Mouse (Mus musculus): ENCODE measurements around the gene Efna5. TPM values are rescaled to one million over a fixed set of nuclear protein-coding genes. Genes with fewer than 3 reads are reported as not detected.

Gene Efna5
- polyA plus RNA-seq, 1 experiment from 2014 or later = 37.0 TPM

DNA sequence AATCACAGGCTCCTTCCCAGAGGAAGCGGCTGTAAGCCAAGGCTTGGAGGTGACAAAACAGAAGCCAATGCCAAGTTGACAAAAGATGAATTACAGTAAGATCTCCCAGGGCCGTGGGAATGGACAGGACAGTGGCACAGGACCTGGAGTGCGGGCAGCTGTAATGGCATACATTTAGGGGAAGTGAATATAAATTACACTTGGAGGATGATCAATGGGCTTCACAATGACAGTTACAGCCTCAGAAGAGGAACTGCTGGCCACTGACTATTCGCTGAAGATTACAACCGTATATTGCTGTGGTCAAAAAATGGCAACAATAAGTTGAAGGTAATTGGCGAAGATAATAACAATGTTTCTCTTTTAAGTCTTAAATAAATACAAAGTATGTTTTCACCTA is 67.7 kb downstream of the Efna5 start:
- no peak for DNase-seq (ENCODE audit: low spot score)
- Histone ChIP-seq H3K36me3 (no peaks in the 10 kb centered on the region), H3K27me3 (ENCODE audit: low read depth, poor library complexity, severe bottlenecking) (no peaks in the 10 kb centered on the region), H3K27ac (no peak overlapping the region), H3K4me1 (peaks cover 25% of the 10 kb centered on the region), H3K9me3 (replicated peaks) (no peaks in the 10 kb centered on the region), H3K4me3 (no peak overlapping the region)
- 87% methylated on average over 6 of the region's 6 CpGs for WGBS

DNA sequence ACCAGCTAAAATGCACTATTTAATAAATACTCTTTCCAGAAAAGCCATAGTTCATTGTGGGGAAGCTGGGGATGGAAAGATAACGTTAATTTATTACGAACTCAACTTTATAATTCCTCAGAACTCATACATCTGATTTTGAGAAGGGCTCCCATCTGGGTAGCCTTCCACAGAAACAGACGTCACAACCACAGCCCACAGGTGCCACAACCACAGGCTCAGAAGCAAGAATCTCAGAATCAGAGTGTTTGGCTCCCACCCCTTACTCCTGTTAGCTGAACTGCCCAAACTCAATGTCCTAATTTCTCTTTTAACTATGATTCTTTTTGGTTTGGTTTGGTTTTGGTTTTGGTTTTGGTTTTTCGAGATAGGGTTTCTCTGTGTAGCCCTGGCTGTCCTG is 73.2 kb downstream of the Efna5 start:
- H3K27ac ChIP-seq = no peak overlapping the region
- no peaks in the 10 kb centered on the region for H3K27me3 ChIP-seq (ENCODE audit: low read depth, poor library complexity, severe bottlenecking)
- H3K4me1 ChIP-seq = no peaks in the 10 kb centered on the region
- no peak overlapping the region for H3K4me3 ChIP-seq
- DNase-seq (ENCODE audit: low spot score) = no peak
- H3K9me3 ChIP-seq (replicated peaks) = no peaks in the 10 kb centered on the region
- H3K36me3 ChIP-seq = no peaks in the 10 kb centered on the region
- 88% methylated on average over 4 of the region's 4 CpGs for WGBS

DNA sequence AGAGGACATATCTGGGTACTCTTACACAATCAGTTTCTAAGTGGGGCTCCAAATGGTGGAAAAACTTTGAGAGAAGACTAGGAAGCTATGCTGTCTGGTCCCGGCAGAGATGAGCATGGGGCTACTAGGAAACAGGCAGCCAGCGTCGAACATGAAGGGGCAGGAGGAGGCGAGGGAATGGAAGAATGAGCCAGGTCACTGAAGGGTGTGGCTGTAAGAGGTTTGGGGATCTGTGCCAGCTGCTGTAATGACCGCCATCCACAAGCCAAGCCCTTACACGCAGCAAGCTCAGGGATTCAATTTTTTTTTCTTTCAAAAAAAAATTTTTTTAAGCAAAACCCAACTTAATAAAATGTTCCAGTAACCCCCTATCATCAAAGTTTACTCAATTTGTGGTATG is 74.5 kb downstream of the Efna5 start:
- Histone ChIP-seq H3K4me3 (no peak overlapping the region), H3K36me3 (no peaks in the 10 kb centered on the region), H3K27me3 (ENCODE audit: low read depth, poor library complexity, severe bottlenecking) (no peaks in the 10 kb centered on the region), H3K4me1 (no peaks in the 10 kb centered on the region), H3K27ac (no peak overlapping the region), H3K9me3 (replicated peaks) (no peaks in the 10 kb centered on the region)
- WGBS = 90% methylated on average over 6 of the region's 6 CpGs
- DNase-seq (ENCODE audit: low spot score) = no peak

DNA sequence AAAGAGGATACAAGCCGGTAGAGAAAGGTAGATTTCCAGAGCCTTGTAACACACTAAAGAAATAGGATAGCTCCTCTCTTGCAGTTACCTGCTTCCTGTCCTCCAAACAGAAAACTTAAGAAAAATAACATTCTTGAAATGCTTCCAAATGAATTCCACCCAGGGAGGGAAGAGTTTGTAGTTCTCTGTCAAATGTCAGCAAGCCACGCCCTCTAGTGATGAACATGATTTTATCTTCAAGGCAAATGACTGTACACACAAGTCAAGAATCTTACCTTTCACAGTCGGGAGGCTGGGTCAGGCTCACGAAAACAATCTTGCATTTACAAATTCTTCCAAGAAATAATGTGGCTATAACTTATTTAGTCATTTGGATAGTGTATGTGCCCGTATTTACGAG is 78.4 kb downstream of the Efna5 start:
- Histone ChIP-seq H3K27ac (no peak overlapping the region), H3K4me3 (no peak overlapping the region), H3K27me3 (ENCODE audit: low read depth, poor library complexity, severe bottlenecking) (no peaks in the 10 kb centered on the region), H3K9me3 (replicated peaks) (no peaks in the 10 kb centered on the region), H3K36me3 (no peaks in the 10 kb centered on the region), H3K4me1 (no peaks in the 10 kb centered on the region)
- no peak for DNase-seq (ENCODE audit: low spot score)
- 85% methylated on average over 6 of the region's 6 CpGs for WGBS

DNA sequence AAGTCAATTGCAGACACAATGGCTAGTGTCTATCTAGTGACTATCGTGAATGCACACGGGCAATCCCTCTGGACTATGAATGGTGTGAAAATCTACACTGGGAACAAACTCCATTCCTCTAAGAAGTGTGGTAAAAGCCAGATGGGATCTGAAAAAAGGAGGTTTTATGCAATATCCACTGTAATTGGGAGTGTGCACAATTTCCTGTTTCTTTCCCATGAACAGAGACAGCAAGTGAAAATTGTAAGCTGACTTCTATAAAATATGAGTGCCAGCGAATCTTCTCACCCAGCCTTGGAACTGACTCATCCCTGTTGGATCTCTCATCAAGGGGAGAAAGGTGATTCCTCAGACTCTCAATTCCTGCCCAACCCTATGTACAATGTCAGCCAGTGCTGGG is 83.8 kb downstream of the Efna5 start:
- H3K36me3 ChIP-seq = no peaks in the 10 kb centered on the region
- H3K27me3 ChIP-seq (ENCODE audit: low read depth, poor library complexity, severe bottlenecking) = no peaks in the 10 kb centered on the region
- 97% methylated on average over 3 of the region's 3 CpGs for WGBS
- no peaks in the 10 kb centered on the region for H3K9me3 ChIP-seq (replicated peaks)
- H3K4me3 ChIP-seq = no peak overlapping the region
- no peak overlapping the region for H3K27ac ChIP-seq
- no peak for DNase-seq (ENCODE audit: low spot score)
- H3K4me1 ChIP-seq = peaks cover 6% of the 10 kb centered on the region; the same call in 1 of the 2 replicates

DNA sequence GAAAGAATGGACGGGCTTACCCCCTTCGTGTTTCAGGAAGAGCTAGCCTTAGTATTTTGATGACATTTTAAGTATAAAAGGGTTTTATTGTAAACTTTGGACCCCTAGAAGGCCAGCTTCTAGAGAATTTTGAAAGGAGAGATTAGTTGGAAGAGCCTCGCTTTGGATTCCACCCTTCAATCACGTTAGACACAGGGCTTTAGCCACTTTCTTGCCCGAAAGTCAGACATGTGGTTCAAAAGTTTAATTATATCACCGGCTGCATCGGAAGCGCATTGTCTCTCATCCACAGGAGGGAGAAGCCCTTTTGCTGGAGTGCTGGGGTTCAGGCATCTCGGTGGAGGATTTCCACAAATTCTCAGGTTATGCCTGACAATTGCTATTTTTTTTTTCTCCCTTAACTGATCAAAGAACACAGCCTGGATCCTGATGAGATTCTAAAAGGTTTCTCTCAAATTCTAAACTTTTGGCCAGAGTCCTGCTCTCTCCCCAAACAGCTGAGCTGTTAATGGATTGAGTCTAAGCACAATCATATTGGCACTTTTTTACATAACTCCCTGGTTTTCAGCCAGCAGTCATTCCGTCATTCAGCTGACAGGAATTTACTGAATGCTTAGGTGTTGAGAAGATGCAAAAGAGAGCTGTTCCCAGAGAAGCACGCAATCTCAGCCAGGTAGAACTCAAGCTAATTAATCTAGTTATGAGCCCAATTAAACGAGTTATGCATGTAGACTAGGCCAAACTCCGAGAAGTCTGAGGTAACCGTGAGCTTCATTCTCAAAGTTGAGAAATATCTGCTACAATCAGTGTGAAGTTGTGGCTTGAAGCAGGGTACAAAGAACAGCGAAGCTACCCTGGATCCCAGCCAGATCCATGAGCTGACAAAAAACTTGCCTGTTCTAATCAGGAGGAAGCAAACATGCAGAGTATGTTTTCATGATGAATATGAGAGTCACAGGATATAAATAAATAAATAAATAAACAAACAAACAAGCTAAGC is 91.5 kb downstream of the Efna5 start:
- WGBS = 56% methylated on average over 15 of the region's 15 CpGs
- H3K4me1 ChIP-seq = peaks cover 53% of the 10 kb centered on the region
- H3K27me3 ChIP-seq (ENCODE audit: low read depth, poor library complexity, severe bottlenecking) = no peaks in the 10 kb centered on the region
- H3K36me3 ChIP-seq = no peaks in the 10 kb centered on the region
- no peak for DNase-seq (ENCODE audit: low spot score)
- H3K9me3 ChIP-seq (replicated peaks) = no peaks in the 10 kb centered on the region
- no peak overlapping the region for H3K27ac ChIP-seq
- no peak overlapping the region for H3K4me3 ChIP-seq

DNA sequence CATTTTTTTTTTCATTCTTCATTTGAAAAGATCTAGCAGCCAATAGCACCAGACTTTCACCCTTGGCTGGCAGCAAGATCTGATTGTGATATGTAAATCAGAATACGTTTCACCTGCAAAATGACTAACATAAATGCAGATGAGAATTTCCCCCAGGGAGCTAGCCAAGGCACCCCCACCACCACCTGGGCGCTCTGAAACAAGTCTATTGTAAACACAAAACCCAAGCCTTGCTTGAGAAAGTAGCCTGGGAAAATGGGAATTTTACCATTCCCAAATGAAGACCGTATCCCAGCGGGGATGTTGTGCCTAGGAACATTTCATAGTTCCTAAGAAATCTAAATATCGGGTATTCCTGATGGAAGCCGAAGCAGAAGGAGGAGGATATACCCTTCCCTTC is 92.3 kb downstream of the Efna5 start:
- H3K4me3 ChIP-seq = no peak overlapping the region
- no peak for DNase-seq (ENCODE audit: low spot score)
- peaks cover 61% of the 10 kb centered on the region for H3K4me1 ChIP-seq
- no peak overlapping the region for H3K27ac ChIP-seq
- H3K9me3 ChIP-seq (replicated peaks) = no peaks in the 10 kb centered on the region
- H3K36me3 ChIP-seq = no peaks in the 10 kb centered on the region
- H3K27me3 ChIP-seq (ENCODE audit: low read depth, poor library complexity, severe bottlenecking) = no peaks in the 10 kb centered on the region
- 53% methylated on average over 6 of the region's 6 CpGs for WGBS

DNA sequence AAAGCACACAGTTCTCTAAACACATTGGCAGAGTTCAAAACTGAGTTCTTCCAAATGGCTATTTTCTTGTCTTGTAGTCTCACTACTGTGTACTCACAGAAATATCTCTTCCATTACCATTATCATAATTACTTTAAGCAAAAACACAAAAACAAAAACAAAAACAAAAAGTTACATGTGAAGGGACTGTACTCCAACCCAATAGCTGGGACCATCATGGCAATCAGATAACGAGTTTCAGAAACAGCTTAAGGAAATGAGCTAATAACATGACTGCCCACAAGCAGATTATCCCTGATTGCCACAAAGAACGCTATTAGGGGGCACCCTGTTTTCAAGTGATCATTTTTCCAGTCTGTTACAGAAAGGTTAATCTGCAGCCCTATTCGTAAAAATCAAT is 93.3 kb downstream of the Efna5 start:
- H3K4me1 ChIP-seq = peaks cover 70% of the 10 kb centered on the region
- 34% methylated on average over 3 of the region's 3 CpGs for WGBS

DNA sequence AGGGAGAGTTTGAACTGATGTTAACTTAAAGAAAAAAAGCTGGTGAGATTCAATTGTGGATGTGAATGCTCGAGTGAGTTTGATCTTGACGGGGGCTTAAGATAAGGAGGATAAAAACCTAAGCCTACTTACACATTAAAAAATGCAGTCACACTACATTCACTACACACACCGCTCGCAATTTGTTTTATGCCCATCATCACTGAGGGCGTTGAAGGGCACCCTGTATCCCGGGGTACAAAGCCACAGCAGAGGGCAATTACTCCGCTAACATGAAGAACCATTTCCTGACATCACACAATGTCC is 94.6 kb downstream of the Efna5 start:
- Histone ChIP-seq H3K27ac (no peak overlapping the region), H3K27me3 (ENCODE audit: low read depth, poor library complexity, severe bottlenecking) (no peaks in the 10 kb centered on the region), H3K4me3 (no peak overlapping the region), H3K9me3 (replicated peaks) (no peaks in the 10 kb centered on the region), H3K4me1 (peaks cover 72% of the 10 kb centered on the region), H3K36me3 (no peaks in the 10 kb centered on the region)
- 64% methylated on average over 7 of the region's 7 CpGs for WGBS
- no peak for DNase-seq (ENCODE audit: low spot score)

More for the DNA sequence above, 93.3 kb downstream of the Efna5 start:
- Histone ChIP-seq H3K36me3 (no peaks in the 10 kb centered on the region), H3K4me3 (no peak overlapping the region), H3K27me3 (ENCODE audit: low read depth, poor library complexity, severe bottlenecking) (no peaks in the 10 kb centered on the region), H3K9me3 (replicated peaks) (no peaks in the 10 kb centered on the region), H3K27ac (no peak overlapping the region)
- no peak for DNase-seq (ENCODE audit: low spot score)

DNA sequence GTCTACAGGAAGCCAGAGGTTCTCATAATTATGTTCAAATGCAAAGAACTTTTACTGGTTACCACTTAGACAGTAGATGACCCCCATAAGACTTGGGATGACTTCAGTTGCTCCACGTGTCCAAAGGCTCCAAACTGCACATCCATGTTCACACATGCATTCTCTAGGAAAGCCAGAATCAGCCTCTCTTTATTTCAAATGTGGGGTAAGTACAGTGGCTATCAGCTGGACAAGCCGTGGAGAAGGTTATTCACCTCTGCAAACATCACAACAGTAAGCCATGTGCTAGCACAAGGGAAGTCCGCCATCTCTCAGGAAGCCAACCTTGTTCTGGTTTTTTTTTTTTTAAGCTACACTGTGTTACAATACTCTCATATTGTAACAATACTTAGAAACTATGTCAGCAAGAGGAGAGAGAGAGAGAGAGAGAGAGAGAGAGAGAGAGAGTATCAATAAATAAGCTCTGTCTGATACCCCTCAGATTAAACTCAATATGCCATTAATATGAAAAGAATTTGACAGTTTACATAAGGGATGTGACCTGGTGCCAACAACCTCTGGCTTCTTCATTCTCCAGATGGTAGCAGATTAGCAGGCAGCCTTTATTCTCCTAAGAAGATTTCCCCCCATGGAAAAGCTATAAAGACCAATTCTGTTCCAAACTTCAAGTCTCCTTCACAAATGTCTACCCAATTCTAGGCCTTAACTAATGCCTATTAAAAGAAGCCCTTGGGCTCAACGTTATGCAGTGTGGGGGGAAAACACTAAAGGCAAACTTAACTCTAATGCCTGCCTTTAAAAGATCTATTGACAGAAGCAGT is 95.1 kb downstream of the Efna5 start:
- Histone ChIP-seq H3K4me1 (peaks cover 75% of the 10 kb centered on the region), H3K27me3 (ENCODE audit: low read depth, poor library complexity, severe bottlenecking) (no peaks in the 10 kb centered on the region)
- WGBS = 66% methylated on average over 4 of the region's 4 CpGs

DNA sequence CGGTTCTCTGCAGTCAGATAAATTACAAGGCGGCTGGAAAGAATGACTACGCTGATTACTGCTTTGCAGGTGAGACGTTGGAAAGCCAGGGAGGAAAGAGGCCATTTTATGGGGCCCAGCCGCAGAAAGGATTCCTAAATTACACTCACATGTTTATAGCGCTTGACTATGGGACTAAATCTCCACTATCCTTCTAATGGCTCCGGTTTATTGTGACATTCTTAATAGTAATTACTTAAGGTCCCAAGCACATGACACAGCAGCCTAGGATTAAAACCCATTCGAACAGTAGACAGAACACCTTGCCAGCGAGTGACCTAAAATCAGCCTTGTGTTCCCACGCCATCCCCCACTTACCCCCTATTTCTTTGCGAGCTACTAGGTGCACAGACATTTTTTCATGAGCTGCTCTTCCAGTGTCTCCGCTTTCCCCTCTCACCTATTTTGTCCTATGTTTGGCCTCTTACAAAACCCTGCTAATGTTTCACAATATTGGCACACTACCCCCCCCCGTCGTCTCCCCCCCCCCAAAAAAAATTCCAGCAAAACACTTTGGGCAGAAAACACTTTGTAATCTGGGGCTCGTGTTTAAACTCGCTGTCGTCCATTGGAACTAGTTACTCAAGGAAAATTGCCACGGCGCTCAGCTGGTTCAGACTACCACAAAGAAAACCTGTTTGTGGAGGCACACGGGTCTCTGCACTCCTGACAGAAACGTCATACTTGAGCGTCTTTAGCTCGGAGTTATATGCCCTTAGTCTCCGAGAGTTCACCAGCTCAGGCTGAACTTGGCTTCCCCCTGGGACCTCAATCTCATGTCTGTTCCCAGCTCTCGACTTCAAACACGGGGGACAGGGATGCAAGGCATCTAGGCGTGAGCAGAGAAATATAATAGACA is 96.6 kb downstream of the Efna5 start:
- WGBS = 39% methylated on average over 27 of the region's 27 CpGs
- Histone ChIP-seq H3K36me3 (no peaks in the 10 kb centered on the region), H3K4me3 (peak overlapping the region; percentile 36), H3K9me3 (replicated peaks) (no peaks in the 10 kb centered on the region), H3K27ac (peak overlapping the region; percentile 53; the same call in 1 of the 2 replicates), H3K27me3 (ENCODE audit: low read depth, poor library complexity, severe bottlenecking) (no peaks in the 10 kb centered on the region), H3K4me1 (peaks cover 77% of the 10 kb centered on the region)
- no peak for DNase-seq (ENCODE audit: low spot score)

More for the DNA sequence above, 95.1 kb downstream of the Efna5 start:
- H3K4me3 ChIP-seq = no peak overlapping the region
- no peaks in the 10 kb centered on the region for H3K36me3 ChIP-seq
- H3K27ac ChIP-seq = no peak overlapping the region
- no peaks in the 10 kb centered on the region for H3K9me3 ChIP-seq (replicated peaks)
- no peak for DNase-seq (ENCODE audit: low spot score)

DNA sequence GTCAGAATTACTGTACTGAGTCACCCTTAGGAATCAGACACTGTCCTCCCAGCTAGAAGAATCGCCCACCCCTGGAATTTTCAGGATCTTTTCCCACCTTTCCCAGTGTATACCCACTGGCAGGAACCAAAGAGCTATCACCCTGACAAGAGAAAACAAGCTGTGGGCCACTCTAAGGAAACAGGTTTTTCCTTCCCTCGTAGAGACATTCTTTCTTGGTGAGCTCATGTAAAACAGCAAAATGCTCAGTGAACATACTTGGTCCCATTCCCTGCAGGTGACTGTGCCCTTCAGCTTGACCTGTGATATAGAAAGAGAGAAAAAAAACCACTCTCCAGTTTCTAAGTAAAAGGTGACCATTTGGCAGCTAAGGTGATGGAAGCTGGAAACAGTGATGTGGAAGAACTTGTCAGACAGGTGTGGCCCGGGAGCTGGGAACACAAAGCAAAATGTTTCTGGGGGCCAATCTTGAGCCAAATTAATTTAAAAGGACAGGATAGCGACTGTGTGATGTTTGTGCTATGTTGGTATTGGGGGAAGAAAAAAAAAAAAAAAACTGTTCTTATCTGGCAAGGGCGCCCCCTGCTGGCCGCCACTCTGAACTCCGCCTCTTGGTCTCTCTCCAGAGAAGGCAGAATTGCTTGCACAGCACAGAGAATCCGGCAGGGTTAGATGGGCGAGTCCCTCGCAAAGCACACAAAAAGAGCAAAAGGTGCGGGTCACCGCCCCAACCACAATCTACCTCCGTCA is 97.4 kb downstream of the Efna5 start:
- Histone ChIP-seq H3K4me3 (peak overlapping the region; percentile 36), H3K4me1 (peaks cover 77% of the 10 kb centered on the region), H3K9me3 (replicated peaks) (no peaks in the 10 kb centered on the region), H3K27me3 (ENCODE audit: low read depth, poor library complexity, severe bottlenecking) (no peaks in the 10 kb centered on the region), H3K27ac (peak overlapping the region; percentile 26; the same call in 1 of the 2 replicates), H3K36me3 (no peaks in the 10 kb centered on the region)
- WGBS = 17% methylated on average over 13 of the region's 13 CpGs
- peak; percentile 85 for DNase-seq (ENCODE audit: low spot score)

Data from limb, embryonic 10.5 days (tissue).